Mouse (Mus musculus) olfactory bulb, adult 2 months (tissue): ENCODE data around the gene Mob3a.

Experiments
- CTCF ChIP-seq: fragments of 200-500 bp; IDR thresholded peaks from 2 replicates; pipeline ENCODE4 v1.5.1; 2012; ENCODE audit warnings: low read depth, mild to moderate bottlenecking, low read length, moderate library complexity; ENCODE audit not compliant: insufficient read depth
- POLR2A ChIP-seq: fragments of 200-500 bp; IDR thresholded peaks from 2 replicates; pipeline ENCODE4 v1.6.1; 2012; ENCODE audit warnings: mild to moderate bottlenecking, low read depth, low read length, moderate library complexity; ENCODE audit not compliant: insufficient read depth

GRCm38 (mm10) chr10:80658841-80659202 lies 43.0 kb downstream of the Mob3a start:
- TF ChIP-seq CTCF (no peak), POLR2A (no peak)
